Mouse (Mus musculus) adrenal gland (tissue): Measurements from ENCODE around the gene Stk38l.
"Not testable (repeated sequence)": the region's sequence is repeated elsewhere in the genome, so short reads cannot be mapped to it uniquely, and the experiment has no call there.

ENCODE experiments used
- intact Hi-C: fragments of 180-260 bp; cut with DNase I; formaldehyde crosslinking; loops from one replicate; pipeline ENCODE4 v1.15.1; 2025

Gene Stk38l

GRCm38 (mm10) chr6:146768813-146769404 is 44.1 kb downstream of the Stk38l start:
- intact Hi-C loops: no loop called here

GRCm38 (mm10) chr6:146770005-146770745 is 45.4 kb downstream of the Stk38l start:
- intact Hi-C loops: no loop called here

DNA sequence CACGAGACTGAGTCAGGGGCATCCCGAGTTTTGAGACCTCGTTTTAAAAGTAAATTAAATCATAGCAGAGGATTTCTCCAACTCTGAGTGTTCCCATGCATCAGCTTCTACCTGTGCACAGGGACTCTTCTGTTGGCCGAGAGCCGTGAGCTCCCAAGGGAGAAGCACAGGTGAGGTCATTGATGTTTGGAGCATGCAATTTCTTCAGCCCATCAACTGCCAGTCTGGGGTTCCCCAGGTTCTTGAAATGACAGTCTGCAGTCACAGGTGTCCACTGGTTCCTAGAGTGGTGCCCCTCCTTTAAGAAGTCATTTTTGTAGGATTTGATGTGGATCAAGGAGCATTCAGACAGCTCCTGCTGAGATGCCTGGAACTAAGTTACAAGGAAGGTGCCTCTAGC is 46.0 kb downstream of the Stk38l start:
- intact Hi-C loops: no loop called here

DNA sequence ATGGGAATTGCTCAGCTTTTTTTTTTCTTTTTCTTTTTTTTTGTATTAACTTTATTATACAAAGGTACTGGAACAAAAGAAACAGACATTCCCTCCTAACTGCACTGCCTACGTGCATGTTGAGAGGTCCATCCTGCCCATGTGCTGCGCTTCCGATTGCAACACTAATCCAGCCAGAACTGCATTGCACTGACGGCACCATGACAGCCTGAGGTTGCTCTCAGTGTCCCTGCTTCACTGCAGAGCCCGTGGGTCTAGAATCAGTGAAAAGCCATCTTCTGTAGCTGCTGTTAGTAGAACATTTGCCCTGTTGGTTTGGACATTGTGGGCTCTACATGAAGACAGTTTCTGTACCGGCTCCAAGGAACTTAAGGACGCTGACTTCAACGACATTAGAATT is 51.1 kb downstream of the Stk38l start:
- intact Hi-C loops: not testable (repeated sequence)

DNA sequence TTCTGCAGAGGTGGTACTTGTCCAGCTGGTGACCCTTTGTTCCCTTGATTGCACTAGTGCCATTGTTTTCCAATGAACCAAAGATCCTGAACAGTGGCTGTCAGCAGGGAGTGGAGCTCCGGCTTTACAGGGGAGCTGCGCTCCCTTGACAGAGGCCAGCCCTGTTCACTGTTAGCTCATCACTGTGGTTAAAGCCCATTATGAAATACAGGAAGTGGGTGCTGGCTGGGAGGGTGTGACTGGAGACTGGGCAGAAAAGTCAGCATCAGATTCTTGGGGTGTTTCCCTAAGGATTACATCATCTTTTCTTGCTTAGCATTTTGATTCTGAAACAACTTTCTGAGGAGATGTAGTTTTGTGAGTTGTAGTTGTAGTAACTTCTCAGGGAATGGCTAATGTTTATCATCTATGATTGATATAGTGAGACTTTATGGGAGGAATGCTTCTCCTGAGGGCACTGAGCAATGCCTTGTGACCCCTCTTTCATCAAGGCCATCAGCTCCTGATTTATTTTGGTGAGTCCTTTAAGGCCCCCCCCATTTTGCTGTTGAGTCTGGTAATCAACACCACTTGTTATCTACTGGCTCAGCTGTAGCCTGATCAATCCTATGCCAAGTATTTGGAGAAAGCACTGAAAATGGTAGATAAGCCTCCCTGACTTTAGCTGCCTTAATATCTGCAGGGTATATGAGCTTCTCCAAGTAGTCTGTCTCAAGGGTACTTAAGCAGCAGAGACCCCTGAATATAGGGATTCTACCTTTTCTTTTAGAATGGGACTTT is 52.0 kb downstream of the Stk38l start:
- intact Hi-C loops: no loop called here

DNA sequence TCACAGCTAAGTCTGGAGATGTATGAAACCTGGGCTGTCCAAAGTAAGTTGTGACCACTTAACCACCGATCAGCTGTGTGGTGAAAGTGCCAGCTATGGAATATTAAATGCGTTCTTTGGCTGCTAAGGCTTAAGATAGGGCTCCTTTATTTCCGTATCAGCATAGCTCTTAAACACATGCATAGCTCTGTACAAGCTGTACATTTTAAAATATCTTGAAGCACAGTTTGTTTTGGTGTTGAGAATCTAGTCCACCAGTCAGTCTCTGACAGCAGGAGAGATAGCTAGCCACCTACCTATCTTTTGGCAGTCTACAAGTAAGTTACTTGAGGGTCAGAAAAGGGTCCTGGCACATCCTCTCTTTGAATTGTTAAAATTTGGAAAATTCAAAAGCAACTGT is 53.3 kb downstream of the Stk38l start:
- intact Hi-C loops: no loop called here

DNA sequence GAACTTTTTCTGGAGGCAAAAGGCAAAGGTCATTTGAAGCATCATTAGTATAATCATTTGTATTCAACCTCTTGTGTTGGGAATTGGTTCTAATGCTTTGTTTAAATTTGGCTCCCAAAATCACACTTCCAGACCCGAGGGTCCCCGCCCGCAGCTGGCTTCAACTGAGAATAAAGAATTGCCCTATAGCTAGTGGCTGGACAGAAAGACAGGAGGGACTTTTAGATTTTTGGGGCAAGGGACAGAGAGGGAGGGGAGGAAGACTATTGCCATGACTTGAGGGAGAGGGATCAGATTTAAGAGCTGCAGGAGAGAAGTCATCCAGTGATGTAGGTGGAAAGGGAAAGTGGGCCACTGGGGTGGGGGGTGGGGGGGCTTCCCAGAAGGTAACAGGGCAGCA is 56.8 kb downstream of the Stk38l start:
- intact Hi-C loops: no loop called here

DNA sequence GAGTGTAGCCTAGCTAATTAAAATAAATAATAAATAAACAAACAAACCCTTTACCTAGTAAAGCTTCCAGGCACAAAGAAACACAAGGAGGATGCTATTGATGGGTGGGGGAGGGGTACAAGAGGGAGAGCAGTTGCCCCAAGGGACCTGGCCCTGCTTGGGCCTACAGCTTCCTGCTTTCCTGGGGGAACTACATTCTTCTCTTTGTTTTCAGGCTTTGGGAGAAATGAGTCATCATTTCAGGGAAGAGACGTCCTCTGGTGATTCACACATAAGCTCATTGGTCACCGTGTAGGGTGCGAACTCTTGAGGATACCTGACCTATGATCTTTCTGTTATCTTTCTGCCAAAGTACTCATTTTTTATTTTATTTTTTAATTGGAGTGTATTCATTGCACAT is 68.7 kb downstream of the Stk38l start:
- intact Hi-C loops: no loop called here

GRCm38 (mm10) chr6:146795166-146795923 is 70.5 kb downstream of the Stk38l start:
- intact Hi-C loops: no loop called here

DNA sequence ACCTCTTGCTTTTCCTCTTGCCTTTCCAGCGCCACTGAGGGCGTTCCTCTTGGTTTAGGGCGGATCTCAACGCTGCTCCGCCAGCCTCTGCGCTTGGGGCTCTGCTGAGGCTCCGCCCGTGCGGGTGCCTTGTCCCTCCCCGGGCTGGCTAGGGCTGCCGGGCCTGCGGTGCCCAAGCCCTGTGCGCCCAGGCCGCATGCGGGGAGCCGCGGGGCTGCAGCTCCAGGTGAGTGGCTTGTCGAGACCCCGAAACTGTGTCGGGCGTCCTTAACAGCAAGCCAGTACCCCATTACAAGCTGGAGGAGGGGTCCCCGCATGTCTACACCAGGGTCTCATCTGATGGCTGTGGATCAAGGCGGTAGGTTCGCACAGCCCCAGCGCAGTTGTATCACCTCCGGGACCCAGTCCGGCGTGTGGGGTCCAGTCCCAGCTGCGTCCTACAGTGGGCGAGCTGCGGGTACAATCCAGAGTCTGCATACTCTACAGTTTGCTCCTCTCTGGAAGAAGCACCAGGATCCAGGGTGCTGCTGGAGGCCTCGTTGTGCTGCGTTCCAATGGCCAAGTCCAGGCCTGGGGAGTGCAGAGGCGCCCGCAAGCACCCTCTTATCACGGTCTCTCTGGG is 71.2 kb downstream of the Stk38l start, which contains the start of gene Arntl2:
Arntl2 (plus strand) TSS at position 132 of the 622 bp plus-strand sequence.
- intact Hi-C loops: no loop called here

- intact Hi-C loops: no loop called here
Observed at GRCm38 (mm10) chr6:146797446-146797845, 72.7 kb downstream of the Stk38l start.

GRCm38 (mm10) chr6:146809991-146810390 is 85.2 kb downstream of the Stk38l start:
- intact Hi-C loops: no loop called here

DNA sequence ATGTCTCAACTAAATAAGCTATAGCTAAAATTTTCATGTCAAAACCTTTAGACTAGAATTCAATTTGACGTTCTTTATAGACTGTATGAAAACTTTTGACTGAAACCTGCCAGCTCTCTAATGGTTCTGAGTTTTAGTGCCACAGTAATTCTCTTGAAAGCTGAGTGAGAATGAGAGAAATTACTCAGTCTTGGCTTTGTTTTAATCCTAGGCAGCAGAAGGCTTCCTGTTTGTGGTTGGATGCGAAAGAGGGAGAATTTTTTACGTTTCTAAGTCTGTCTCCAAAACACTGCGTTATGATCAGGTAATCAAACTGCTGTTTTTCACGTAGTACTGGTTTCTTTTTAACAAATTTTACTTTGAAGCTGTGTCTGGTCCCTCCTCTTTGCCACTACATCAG is 88.2 kb downstream of the Stk38l start:
- intact Hi-C loops: no loop called here

DNA sequence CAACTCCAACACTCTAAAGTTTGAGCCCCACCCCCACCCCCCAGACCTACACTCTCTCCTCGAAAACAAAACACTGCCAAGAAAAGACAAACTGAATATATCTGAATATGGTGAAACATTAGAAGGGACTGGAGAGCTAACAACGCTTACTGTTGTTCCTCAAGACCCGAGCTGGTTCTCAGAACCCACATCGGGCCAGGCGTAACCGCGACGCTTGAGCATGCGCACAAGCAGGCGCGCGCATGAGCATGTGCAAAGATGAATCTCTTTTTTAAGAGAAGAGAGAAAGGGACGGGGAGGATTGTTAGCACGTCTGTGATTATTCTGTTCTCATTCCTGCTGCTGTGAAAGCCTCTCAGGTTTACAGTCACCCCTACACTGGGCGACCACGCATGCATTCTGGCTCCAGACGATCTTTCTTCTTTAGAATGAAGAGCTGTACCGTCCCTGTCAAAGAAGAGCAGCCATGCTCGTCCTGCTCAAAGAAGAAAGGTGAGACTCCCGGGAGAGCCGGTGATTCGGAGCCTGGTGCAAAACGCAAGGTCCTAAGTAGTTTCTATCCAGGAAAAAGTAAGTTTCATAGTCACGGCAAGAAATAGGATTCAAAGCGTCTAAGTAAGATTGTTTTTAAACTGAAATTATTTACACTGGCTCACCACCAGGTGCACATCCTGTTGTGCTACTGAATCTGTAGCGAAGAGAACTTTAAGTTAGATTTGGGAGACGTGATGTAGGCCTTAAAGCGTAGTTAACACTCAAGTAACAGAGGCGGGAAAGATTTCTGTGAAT is 95.6 kb downstream of the Stk38l start:
- intact Hi-C loops: loop anchor here (10.0 kb wide), 2 partner anchors 294 to 1134 kb away; no protein-coding TSS in a partner anchor

- intact Hi-C loops: loop anchor here (10.0 kb wide), 2 partner anchors 293 to 1133 kb away; no protein-coding TSS in a partner anchor
Observed at GRCm38 (mm10) chr6:146821958-146822357, 97.2 kb downstream of the Stk38l start.

GRCm38 (mm10) chr6:146824727-146825486 is 100.1 kb downstream of the Stk38l start:
- intact Hi-C loops: loop anchor here (10.0 kb wide), 2 partner anchors 290 to 1130 kb away; no protein-coding TSS in a partner anchor

DNA sequence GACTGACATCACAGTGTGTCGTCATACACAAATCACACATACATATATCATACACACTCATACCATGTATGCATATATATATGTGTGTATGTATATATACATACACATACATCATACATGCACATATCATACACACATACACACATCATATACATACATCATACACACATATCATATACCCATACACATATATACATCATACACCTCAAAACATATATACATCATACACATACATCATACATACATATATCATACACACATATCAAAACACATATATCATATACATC is 100.6 kb downstream of the Stk38l start:
- intact Hi-C loops: loop anchor here (10.0 kb wide), 2 partner anchors 289 to 1129 kb away; no protein-coding TSS in a partner anchor
